Mouse (Mus musculus): ENCODE data around the gene Ripor1. TPM values are rescaled to one million over a fixed set of nuclear protein-coding genes. Genes with fewer than 3 reads are reported as not detected.
A peak's percentile ranks its signal among the peaks of the same experiment; 100 is the strongest.
"Not testable (repeated sequence)": the region's sequence is repeated elsewhere in the genome, so short reads cannot be mapped to it uniquely, and the experiment has no call there.

Ripor1 gene
- total RNA-seq (2022), result 10 to 100 TPM; 28.1 to 47.9 (median 37.8) TPM

- peak; percentile 62 for DNase-seq
Measured at GRCm38 (mm10) chr8:105604804-105605381, at the start of gene Ripor1. Gene Ripor1 (plus strand): TSS chr8:105605255.

- DNase-seq, result no peak
Measured at GRCm38 (mm10) chr8:105562863-105563262, 42.2 kb upstream of the Ripor1 start.

- DNase-seq, result no peak
Measured at GRCm38 (mm10) chr8:105563871-105564270, 41.2 kb upstream of the Ripor1 start.

GRCm38 (mm10) chr8:105564573-105565229 lies 40.4 kb upstream of the Ripor1 start:
- not testable (repeated sequence) for DNase-seq

GRCm38 (mm10) chr8:105565401-105565881 lies 39.6 kb upstream of the Ripor1 start:
- no peak for DNase-seq

GRCm38 (mm10) chr8:105565952-105566702 lies 38.9 kb upstream of the Ripor1 start, which contains the start of gene Atp6v0d1:
Gene Atp6v0d1 (minus strand): TSS chr8:105566047.
- peak; percentile 99 for DNase-seq

DNA sequence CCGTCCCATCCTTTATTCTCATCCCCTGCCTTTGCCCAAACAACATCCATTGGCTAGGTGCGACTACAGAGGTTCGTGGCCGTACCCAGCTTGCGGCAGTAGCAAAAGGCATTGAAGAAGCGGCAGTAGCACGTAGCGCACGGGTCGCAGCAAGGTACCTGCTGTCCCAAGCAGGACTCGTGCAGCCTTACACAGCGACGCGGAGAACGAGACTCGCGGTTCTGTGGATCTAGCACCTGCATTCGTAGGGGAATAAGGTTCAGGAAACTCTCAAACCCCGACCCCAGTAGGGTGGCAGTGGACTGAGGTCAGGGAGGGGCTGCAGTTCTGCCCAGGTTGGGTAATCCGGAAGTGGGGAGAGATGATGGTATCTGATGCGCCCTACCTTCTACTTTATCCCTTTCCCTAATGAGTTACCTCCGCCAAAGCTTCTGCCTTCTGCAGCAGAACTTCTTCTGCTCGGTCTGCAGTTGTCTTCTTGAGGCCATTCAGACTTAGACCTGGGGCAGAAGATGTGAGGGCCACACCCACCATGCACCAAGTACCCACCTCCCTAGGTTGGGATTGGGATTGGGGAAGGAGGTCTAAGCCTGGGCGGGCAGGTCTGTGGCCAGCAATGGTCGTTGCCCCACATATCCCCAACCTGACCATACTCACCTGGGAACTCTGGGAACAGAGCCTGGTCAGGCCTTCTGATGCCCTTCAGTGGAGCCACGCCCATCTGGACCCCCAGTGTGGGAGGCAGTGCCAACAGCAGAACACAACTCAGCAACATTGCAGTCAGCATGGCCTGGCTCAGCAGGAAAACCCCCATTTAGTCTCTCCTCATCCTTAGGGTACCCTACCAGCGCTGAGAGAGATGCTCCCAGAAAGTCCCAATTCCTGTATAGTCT lies 38.1 kb upstream of the Ripor1 start:
- DNase-seq, result no peak

- DNase-seq, result no peak
Measured at GRCm38 (mm10) chr8:105571810-105572209, 33.2 kb upstream of the Ripor1 start.

- no peak for DNase-seq
Measured at GRCm38 (mm10) chr8:105573427-105573826, 31.6 kb upstream of the Ripor1 start.

DNA sequence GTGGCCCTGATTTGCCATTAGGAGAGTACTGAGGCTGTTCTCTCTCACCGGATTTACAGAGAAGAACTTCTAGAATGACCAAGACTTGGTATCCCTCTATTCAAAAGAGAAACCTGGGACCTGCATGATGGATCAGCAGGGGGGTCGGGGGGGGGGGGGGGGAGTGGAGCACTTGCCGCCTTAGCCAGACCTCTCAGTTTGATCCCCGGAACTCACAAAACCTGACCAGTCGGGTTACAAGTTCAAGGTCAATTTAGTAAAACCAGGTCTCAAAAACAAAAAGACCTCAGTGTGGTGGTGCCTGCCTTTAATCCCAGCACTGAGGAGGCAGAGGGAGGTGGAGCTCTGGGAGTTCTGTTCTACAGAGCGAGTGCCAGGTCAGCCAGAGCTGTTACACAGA lies 30.3 kb upstream of the Ripor1 start:
- DNase-seq, result no peak

DNA sequence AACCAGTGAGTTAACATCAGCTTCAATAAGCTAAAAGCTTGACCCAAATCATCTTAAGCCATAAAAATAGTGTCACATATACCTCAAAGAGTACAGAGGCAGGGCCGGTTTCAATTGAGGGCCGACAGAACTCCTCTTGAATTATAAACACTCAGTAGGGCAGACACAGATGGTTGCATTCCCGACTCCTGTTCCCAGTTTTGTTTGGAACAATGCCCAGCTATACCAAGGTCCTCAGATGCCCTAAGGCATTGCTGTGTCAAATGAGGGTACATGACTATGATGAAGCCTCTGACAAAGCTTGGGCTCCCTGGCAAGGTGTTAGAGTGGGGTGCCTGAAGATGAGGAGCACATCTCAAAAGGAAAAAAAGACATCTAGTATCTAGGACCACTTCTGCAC lies 29.5 kb upstream of the Ripor1 start:
- no peak for DNase-seq

DNA sequence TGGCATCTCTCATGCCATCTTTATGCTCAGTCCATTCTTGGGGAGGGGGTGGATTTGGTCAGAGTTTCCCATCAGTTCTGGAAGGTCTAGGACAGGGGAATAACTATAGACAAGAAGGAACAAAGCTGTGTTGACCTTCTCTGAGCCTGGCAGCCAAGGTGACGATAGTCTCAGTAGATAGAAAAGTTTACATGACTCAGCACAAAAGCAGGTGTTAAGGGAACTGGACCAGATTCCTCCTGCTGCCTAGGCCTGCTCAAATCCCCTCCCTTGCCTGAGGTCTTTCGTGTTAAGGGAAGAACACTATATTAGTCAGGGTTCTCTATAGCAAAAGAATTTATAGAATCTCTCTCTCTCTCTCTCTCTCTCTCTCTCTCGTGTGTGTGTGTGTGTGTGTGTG lies 25.3 kb upstream of the Ripor1 start:
- no peak for DNase-seq

GRCm38 (mm10) chr8:105592431-105592830 lies 12.6 kb upstream of the Ripor1 start:
- no peak for DNase-seq

DNA sequence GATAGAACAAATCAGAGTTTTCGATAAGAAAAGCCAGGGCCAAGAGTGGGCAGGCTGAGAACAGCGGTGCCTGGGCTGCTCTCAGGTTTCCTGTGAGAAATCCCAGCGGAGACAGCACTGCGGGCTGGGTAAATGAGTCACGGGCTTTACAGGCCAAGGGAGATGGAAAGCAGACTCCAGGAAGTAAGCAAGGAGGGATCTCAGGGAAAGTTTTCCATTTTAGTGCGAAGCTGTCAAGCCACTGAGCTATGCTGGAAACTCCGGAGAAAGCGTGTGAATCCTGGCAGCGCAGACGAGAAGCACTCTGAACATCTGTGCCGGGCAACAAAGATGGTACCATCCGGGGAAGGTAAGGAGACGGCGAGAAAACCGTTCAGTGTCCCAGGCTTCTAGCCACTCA lies 11.2 kb upstream of the Ripor1 start:
- no peak for DNase-seq

DNA sequence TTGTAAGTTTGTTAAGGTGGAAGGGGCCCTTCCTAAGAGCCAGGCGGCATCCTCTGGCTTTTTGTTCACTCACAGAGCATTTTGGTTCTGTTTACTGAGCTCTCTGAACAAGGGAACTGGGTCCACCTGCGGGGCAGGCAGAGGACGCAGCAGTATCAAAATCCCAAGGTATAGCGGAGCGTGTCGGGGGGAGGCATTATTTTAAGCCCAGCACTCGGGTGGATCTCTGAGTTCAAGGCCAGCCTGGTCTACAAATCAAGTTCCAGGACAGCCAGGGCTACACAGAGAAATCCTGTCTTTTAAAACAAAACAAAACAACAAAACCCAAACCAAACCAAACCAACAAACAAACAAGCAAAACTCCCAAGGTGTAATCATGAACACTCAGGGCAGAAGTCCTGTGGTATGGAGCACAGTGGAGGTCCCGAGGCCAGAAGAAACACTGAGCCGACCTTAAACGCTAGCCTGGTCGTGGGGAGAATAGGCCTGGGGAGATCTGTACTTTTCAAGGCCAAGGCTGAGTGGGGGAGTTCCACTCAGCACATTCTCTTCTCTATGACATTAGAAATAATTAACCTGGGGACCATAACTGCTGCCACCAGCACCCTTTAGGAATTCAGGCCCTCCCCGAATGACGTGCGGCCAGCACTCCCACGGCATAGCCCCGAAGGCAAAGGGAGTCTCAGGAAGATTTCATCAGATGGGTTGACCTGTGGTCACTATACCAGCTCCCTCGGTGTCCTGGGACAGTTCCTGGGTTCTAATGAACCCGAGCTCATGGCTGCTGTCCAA lies 10.4 kb upstream of the Ripor1 start:
- DNase-seq, result no peak

- DNase-seq, result peak; percentile 65
Measured at GRCm38 (mm10) chr8:105596362-105597034, 8.6 kb upstream of the Ripor1 start.

DNA sequence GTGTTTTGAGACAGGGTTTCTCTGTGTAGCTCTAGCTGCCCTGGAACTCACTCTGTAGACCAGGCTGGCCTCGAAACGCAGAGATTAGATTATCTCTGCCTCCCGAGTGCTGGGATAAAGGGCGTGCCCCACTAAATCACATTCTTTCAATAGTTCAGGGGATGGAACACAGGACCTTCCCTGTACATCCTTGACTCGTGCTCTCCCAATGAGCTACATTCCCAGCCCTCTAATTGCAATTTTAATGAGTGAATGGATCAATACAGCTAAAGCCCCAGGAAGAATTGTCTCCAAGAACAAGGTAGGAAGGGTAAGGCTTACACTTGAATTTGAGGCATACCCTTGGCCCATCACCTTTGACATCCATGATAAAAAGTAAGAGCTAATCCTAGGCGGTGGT lies 6.3 kb upstream of the Ripor1 start:
- no peak for DNase-seq

GRCm38 (mm10) chr8:105601301-105601700 lies 3.8 kb upstream of the Ripor1 start:
- no peak for DNase-seq

- not testable (repeated sequence) for DNase-seq
Measured at GRCm38 (mm10) chr8:105602540-105602939, 2.5 kb upstream of the Ripor1 start.

GRCm38 (mm10) chr8:105605491-105606188 lies 585 bp downstream of the Ripor1 start:
- DNase-seq, result no peak

All from adrenal gland, adult 8-10 months (tissue).